Mouse (Mus musculus) left cerebral cortex, postnatal 25 days (tissue): ENCODE measurements around the gene Gm21954. TPM values are rescaled to one million over a fixed set of nuclear protein-coding genes. Genes with fewer than 3 reads are reported as not detected.
A peak's percentile ranks its signal among the peaks of the same experiment; 100 is the strongest.

Source experiments
- DNase-seq, 2 experiments: peaks; one replicate each; pipeline ENCODE4 v3.0.0; 2022; ENCODE audit warnings: low spot score in 2 of 2, mixed read lengths in 1 of 2
- intact Hi-C: fragments of 180-260 bp; cut with DNase I; formaldehyde crosslinking; loops from one replicate; pipeline ENCODE4 v1.15.1; 2025
- total RNA-seq, 2 experiments: library from RNA; stranded (reverse); gene quantifications; 2 replicates each; pipeline ENCODE4 v1.2.3; 2021

Gm21954 gene
- total RNA-seq, 2 experiments from 2014 or later: not detected

DNA sequence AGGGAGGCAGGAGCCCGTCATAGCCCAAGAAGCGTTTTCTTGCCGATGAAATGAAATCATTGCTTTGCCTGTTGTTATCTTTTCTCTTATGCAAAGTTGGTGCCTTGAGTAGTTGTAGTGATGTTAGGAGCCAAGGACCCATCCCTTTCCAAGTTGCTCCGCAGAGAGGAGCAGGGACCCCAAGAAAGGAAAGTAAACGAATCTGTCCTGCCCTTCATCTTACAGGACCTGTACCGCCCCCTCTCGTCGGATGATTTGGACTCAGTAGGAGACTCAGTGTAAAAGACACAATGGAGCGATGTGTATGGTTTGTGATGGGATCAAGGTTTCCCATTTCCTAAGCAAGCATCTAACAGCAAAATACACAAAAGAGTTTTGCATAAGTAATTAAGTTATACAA is 5.7 kb downstream of the Gm21954 start:
- intact Hi-C loops: no loop called here

DNA sequence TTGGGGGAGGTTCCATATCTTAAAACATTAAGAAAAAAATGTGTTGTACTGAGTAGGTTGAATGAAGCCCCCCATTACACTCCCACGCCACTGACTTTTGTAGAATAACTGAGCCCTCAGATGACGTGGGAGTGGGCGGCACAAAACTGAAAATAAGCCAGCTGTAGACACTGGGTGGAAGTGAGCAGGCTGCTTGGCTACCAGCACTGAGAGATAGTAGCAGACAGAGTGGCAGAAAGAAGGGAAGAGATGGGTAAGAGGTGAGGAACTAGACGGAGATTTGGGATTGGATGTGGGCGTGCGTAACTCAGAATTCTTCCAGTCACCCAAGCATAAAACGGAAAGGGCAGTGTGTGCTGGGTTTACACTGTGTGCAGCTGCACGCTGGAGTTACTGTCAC is 6.2 kb downstream of the Gm21954 start:
- intact Hi-C loops: loop anchor here (2.0 kb wide), 1 partner anchor 93 kb away; no protein-coding TSS in a partner anchor
- peak in 1 of 2 experiments; percentile 84 for DNase-seq

More for the DNA sequence above, 5.7 kb downstream of the Gm21954 start:
- peak in 1 of 2 experiments; percentile 69 for DNase-seq

DNA sequence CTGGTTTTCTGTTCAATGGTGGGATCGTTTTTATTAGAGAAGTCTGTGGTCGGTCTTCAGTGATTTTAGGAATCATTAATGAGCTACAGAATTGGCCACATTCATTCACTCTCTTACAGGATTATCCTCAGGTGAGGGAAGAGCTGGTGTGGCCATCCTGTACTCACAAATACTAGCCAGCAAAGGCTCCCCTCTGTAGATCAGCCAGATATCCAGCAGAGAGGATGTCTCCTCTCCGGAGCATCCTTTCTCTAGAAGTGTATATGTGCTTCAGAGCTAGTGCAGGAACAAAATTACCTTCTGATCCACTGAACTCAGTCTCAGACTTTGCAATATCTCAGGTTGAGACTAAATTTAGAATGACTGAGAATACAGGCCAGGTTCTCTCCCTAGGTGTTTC is 7.8 kb downstream of the Gm21954 start:
- intact Hi-C loops: loop anchor here (2.0 kb wide), 1 partner anchor 91 kb away; no protein-coding TSS in a partner anchor
- DNase-seq: no peak

DNA sequence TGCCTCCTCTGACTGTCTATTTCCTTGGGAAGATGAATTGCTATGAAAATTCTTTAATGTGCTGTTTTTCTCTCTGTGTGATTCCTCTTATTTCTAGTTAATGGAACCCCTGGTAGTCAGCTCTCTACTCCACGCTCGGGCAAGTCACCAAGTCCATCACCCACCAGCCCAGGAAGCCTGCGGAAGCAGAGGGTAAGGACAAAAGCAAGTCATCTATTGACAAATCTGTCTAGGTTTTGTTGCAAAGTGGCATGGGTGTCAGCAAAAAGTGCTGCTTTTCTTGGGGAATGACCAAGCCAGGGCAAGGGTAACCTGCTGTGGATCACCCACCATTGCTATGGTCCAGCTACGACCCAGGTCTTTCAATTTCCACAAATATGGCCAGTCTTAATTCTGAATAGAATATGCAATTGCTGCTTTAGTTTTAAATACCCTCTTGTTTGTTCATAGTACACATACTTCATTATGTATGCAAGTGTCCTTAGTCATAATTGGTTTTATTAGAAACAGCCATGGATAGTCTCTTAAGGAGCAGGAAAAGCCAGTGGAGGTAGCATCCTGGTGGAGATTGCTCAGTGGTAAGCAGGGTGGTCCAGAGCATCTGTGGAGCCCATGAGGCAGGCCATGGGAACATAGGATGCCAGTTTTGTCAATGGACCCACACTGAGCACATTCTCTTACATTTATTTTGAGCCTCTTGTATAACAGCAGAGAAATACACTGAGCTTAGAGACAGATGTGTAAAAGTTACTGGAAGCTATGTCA is 8.9 kb downstream of the Gm21954 start:
- DNase-seq: no peak
- intact Hi-C loops: loop anchor here (2.0 kb wide), 1 partner anchor 48 kb away; no protein-coding TSS in a partner anchor

DNA sequence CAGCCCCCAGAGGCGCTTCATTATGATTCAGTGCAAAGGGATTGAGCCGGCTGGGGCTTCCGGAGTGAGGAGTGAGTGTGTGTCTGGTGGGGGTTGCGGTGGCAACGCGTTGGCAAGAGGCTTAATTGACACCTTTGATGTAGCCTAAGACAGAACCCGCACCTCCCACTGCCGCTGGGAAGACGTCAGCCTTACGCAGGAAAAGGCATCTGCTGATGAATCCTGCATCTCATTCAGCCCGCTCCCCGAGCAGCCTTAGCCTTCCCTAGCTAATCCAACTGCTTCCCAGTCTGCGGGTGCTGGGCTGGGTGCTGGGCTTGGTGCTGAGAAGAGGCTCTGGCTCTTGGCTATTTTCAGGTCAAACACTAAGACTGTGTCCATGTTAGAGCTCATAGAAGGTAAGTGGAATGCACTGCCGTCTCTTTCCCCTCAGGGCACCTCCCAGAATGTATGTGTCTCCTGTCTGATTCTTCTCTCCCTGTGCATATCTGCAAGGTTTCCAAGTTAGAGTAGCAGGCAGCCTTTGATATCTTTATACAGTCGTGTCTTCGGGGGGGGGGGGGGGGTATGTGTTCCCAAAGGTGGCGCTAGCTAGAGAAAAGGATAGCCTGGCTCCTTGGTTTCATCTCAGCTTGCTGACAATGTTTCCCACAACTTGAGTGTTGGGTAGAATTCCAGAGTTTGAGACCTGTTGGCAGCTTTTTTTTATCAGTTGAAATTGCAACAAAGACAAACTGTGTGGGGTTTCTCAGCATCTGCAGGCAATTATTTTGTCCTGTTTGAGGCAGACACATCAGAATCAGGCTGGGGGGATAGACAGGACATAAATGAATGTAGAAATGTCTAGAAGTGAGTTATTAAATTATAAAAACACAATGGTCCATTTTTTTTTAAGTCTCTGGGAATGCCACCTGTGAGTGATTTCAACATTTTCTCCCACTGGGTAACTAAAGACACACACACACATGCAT is 10.0 kb downstream of the Gm21954 start:
- DNase-seq: peak; percentile 88 to 99
- intact Hi-C loops: loop anchor here (1.0 to 2.0 kb wide), 3 partner anchors 14 to 47 kb away; no protein-coding TSS in a partner anchor

DNA sequence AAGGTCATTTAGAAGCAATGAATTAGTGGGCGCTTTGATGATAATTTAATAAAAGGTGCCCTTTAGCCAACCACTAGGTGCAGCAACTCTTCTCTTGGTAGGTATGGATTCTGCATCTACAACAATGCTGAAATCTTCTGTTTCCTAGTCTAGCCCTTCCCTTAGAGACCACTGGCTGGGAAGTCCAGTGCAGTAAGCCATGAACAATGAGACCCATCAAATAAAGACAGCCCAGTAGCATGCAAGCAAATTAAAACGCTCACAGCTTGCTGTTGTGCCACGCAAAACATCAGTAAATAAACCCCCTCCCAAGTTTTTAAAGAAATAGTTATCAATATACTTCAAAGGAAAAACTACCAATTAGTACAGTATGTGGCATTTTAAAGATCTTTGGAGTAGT is 10.9 kb downstream of the Gm21954 start:
- DNase-seq: no peak
- intact Hi-C loops: loop anchor here (1.0 to 2.0 kb wide), 2 partner anchors 13 to 18 kb away; no protein-coding TSS in a partner anchor

DNA sequence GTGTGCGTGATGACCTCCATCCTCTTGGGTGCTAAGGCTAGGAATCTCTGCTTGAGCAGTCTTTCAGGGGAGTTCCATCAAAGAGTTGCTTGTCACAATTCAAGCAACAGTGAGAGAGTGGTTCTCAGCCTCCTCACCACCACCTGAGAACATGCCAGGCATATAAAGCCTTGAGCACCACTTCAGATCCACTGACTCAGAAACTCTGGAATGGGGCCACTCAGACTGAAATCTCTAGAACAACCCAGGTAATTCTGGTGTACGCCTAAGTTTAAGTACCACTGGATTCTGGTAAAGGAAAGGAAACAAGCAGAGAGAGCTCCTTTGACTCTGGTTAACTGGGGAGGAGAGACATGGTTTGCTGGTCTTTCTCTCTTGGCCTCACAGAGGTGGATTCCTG is 19.5 kb downstream of the Gm21954 start:
- intact Hi-C loops: no loop called here
- DNase-seq: peak in 1 of 2 experiments; percentile 72

DNA sequence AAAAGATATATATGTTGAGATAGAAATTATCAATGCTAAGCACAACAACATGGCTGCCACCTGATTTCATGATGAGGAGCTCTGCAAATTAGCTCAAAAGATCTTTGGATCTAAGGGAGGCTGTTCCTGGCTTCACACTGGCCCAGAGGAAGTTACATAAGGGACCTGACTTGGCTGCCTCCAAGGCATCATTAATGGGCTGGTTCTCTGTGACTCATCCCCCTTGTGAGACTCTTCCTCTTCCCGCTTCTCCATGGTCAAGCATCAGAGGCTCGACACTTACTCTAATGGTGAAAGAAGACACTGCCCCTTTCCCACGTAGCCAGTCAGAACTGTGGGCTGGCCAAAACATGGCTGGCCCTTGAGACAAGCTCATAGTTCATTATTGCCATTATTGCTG is 20.1 kb downstream of the Gm21954 start:
- no peak for DNase-seq
- intact Hi-C loops: loop anchor here (1.0 kb wide), 2 partner anchors 11 to 37 kb away; no protein-coding TSS in a partner anchor

DNA sequence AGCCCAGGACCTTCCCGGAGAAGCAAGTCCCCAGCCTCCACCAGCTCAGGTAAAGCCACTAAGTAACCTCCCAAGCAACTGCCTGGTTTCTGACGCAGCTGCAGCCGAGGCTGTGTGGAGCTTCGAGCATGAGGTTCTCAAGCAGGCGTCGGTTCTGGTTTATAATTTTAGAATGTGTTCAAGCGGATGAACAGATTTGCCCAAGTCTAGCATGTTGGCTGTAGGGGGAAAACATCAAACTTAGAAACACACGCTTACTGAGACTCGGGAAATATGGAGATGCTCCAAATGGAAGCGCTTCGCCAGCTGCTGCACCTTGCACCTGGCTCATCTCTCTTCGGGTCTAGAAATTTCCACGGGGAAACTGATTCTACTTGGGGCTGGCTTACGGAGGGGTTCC is 21.0 kb downstream of the Gm21954 start:
- intact Hi-C loops: loop anchor here (1.0 kb wide), 2 partner anchors 10 to 36 kb away; no protein-coding TSS in a partner anchor
- DNase-seq: peak in 1 of 2 experiments; percentile 92

DNA sequence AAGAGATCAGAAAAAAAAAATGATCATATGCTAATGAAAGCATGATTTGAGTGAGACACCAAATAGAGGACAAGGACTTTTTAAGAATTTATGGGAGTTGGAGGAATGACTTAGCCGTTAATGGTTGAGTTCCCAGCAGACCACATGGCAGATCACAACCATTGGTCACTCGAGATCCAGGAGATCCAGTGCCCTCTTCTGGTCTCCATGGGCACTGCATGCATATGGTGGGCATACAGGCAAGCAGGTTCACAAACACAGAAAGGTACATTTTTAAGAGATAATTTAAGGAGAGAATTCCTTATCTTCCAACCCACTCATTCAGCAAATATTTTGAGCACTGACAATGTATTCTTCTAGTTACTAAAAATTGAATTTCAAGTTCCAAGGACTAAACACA is 22.9 kb downstream of the Gm21954 start:
- intact Hi-C loops: no loop called here
- no peak for DNase-seq

DNA sequence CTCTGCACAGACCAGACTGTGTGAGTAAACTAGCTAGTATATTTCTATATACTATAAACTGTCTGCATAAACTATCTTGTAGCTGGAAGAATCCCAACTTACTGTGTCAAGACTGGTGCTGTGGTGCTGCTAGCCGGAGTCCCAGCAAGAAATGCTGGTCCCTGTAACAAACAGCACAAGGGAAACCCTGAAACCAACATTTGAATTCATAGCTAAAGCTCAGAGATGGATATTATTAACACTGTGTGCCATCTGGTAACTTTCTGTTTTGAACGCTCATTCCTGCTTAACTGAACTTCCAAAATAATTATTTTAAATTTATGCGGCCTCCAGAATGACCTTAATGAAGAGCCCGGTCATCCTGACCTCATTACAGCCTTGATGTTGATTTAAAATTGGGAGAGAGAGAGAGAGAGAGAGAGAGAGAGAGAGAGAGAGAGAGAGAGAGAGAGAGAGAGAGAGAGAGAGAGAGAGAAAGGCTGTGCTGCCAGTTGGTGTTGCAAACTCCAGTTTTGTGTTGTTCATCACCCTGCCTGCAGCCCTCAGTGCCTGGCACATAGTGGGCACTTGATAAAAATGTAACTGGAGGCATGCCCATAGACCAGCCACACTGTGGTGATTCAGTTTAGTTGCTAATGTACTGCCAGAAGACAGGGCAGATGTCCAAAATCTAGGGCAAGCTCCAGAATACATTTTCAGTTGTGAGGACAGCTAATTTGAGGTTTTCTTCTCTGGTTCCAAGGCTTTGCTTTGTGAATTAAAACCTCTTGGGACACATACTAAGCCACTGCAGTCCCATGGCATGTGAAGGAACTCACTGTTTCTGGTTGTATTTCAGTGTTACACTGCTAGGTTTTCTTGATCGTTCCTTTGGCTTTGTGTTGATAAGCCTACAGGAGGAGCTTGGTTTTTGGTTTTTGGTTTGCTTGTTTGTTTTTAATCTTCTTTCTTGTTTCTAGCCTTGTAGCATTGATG is 24.2 kb downstream of the Gm21954 start:
- intact Hi-C loops: loop anchor here (1.0 kb wide), 2 partner anchors 14 to 23 kb away; no protein-coding TSS in a partner anchor
- DNase-seq: peak; percentile 81 to 98

DNA sequence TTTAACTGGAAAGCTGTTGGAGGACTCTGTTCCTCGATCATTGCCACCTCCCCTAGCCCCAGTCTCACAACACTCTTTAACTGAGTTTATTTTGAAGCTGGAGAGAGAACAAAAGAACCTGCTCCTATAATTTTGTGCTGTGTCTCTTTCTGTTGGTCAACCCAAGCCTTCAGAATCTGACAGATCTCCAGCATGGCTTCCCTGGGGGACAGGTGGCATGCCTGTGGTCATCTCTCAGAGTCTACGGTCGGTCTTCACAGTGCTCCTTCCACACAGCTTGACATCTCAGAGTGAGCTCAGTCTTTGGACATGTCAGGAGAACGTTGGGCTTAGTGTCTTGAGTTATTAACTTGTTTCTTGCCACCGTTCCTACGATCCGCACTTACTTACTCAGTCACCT is 25.3 kb downstream of the Gm21954 start:
- intact Hi-C loops: no loop called here
- DNase-seq: no peak

DNA sequence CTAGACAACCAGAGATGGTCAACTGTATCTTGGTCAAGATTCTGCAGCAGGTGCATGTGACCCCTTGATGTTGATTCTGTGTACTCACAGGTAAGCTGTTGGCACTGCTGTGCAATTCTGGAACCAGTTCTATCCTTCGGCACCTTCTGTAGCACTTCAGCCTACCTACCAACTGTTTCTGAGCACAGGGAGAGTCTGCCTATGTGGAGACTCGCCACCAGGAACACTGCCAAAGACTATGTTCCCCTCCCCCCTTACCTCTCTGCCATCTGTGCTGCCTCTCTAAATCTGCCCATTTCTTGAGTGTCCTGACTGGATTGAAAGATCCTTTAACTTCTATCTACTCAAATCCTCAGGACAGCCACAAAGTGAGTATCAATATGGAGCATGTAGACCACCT is 28.3 kb downstream of the Gm21954 start:
- intact Hi-C loops: loop anchor here (2.0 to 5.0 kb wide), 4 partner anchors 17 to 34 kb away; no protein-coding TSS in a partner anchor
- peak in 1 of 2 experiments; percentile 82 for DNase-seq

DNA sequence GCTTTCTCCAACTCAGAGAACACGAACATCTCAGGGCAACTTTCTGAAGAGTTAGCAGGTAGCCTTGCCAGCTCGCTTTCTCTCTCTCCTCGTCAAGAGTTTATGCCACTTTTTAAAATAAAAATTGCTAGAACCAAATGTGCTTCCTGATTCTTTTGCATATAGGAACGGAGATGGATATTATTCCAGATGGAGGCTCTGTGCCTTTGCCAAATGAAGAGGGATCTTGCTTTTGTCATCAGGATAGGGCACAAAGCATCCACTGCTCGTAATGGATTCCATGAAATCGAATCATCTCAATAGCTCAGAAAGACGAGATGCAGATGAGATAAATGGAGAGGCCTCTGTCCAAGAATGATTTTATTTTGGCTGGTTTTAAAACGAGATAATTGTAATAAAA is 28.7 kb downstream of the Gm21954 start:
- intact Hi-C loops: loop anchor here (2.0 to 5.0 kb wide), 4 partner anchors 18 to 34 kb away; no protein-coding TSS in a partner anchor
- peak in 1 of 2 experiments; percentile 72 for DNase-seq

DNA sequence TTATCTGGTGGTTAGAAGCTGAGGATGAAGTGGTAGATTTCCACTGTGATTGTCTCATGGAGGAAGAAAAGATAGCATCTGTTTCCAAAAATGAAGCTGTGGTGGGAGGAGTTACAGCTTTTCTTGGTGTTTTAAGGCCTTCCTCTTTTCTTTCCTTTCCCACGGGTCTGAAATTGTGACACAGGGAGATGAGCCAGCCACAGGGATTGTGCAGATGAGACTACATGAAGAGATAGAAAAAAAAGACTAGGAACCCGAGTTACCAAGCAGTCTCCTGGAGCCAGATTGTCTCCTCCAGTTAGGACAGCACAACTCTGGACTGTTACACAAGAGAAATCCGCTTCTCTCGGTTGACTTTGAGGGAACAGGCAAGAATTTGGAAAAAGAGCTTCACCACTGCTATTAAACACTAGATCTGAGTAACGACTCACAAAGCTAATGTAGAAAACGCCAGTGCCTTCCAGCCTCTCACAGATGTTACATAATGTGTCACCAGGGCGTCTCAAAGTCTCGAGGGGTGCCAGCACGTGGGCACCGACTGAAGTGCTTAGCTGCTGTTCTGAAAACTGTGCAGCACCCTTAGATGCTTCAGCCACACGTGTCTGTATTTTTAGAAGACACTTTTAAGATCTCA is 29.9 kb downstream of the Gm21954 start:
- peak; percentile 70 to 92 for DNase-seq
- intact Hi-C loops: loop anchor here (2.0 to 5.0 kb wide), 4 partner anchors 17 to 35 kb away; no protein-coding TSS in a partner anchor

DNA sequence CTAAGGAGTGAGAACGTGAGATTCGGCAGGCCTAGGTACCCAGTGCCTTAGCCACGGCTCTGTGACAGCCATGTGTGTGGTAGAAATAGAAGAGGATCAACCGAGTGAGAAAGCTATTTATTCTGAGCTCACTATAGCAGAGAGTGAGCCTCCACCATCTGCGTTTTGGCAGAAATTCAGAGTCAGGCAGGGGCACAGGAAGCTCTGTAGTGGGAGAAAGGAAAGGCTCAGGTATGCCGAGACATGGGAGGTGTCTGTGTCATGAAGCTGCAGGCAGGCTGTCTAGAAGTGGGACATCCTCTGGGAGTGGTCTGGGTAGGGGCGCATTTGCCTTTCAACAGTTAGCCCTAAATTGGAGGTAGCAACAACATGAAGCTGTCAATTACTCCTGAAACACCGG is 31.7 kb downstream of the Gm21954 start:
- intact Hi-C loops: loop anchor here (5.0 kb wide), 1 partner anchor 37 kb away; no protein-coding TSS in a partner anchor
- DNase-seq: peak; percentile 60 to 91

DNA sequence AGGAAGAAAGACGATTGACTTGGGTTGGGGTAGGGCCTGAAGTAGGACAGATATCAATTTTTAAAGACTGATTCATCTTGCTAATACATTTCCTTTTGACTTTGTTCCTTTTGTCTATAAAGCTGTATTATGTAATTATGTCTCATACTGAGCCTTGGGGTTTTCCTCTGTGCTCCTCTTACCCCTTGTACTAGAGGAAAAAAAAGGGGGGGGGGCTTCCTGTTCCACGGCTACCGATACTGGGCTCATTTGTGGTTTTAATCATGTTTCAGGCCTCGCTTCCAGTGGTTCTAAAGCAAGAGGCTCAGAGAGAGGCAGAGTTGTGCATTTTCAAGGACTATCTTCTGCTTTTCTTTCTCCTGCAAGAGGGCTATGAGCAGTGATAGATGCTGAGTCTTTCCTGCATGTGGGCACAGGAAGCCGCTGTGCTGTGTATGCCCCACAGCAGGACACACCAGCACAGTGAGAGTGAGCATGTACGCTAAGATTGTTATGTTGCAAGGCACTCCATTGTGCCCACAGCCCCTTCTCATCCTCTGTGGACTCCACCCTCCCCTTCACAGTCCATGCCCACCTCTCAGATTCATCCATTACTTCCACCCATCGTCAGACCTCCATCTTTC is 33.1 kb downstream of the Gm21954 start:
- DNase-seq: no peak
- intact Hi-C loops: no loop called here

DNA sequence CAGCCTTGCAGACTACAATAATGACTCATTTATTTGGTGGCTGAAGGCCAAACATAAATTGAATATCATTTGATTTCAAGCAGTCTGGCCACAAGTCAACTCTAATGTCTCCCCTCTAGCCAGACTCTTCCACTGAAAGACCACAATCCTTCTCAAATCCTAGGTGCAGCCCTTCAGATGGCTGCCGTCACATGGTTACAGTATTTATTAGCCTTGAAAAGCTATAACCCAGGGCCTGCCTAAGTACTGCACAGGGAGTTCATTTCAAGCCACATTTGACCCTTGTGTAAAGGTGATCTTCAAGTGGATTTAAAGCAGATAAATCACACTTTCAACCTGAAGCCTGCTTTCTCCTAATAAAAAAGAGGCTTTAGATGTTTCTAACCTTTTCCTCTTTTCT is 37.7 kb downstream of the Gm21954 start:
- intact Hi-C loops: no loop called here
- no peak for DNase-seq
